ENCODE assay signal across 11 mouse cellular contexts in genomic region chr5:118343444-118344320, GRCm38 (mm10).
DNase-seq lines count a peak whose midpoint lies in the region; ATAC-seq and TF ChIP-seq lines count a peak whose summit lies in the region.
"Had no signal": no experiment of that assay in that cellular context is flagged by ENCODE, and none has a peak within 500 bp of the region (broad histone marks: within the 10 kb centered on the region; RNA-seq: fewer than 3 reads in every experiment).

No protein-coding gene starts in this region.

- peak overlapping the region; percentile 16; the same call in 1 of the 2 replicates for H3K4me2 ChIP-seq in lung, embryonic 14.5 days
- H3K4me2 ChIP-seq in embryonic facial prominence, embryonic 14.5 days (ENCODE audit: low read depth, low read length): no peak overlapping the region
- H3K4me2 ChIP-seq in limb, embryonic 13.5 days (replicated peaks): peak overlapping the region; percentile 41
- H3K4me2 ChIP-seq: midbrain, embryonic 12.5 days had no signal

- 0 out of 2 replicates have a peak, but pooled peaks cover 4% of the 10 kb centered on the region for H3K4me1 ChIP-seq in lung, embryonic 14.5 days (ENCODE audit: insufficient read depth)
- H3K4me1 ChIP-seq in embryonic facial prominence, embryonic 14.5 days (ENCODE audit: control insufficient read depth, insufficient read depth, low read length): peaks cover 8% of the 10 kb centered on the region; the same call in 1 of the 2 replicates
- H3K4me1 ChIP-seq in limb, embryonic 13.5 days: peaks cover 18% of the 10 kb centered on the region

- no peak for TF ChIP-seq CTCF in lung, embryonic 14.5 days (IDR thresholded peaks at IDR 0.05; ENCODE audit: low read depth)

- no peak overlapping the region for H3K9ac ChIP-seq in lung, embryonic 14.5 days
- H3K9ac ChIP-seq in embryonic facial prominence, embryonic 14.5 days (ENCODE audit: low read depth, low read length): peak overlapping the region; percentile 19; the same call in 1 of the 2 replicates
- H3K9ac ChIP-seq in limb, embryonic 13.5 days: peak overlapping the region; percentile 45; the same call in 1 of the 2 replicates
- H3K9ac ChIP-seq: midbrain, embryonic 12.5 days had no signal

- H3K9me3 ChIP-seq in lung, embryonic 14.5 days (ENCODE audit: low read depth, low read length): no peaks in the 10 kb centered on the region
- H3K9me3 ChIP-seq in embryonic facial prominence, embryonic 14.5 days (ENCODE audit: control insufficient read depth, low read length): no peaks in the 10 kb centered on the region
- H3K9me3 ChIP-seq in limb, embryonic 13.5 days: no peaks in the 10 kb centered on the region
- H3K9me3 ChIP-seq: midbrain, embryonic 12.5 days had no signal

- no peak overlapping the region for H3K4me3 ChIP-seq in lung, embryonic 14.5 days (ENCODE audit: low read depth, low read length)
- no peak overlapping the region for H3K4me3 ChIP-seq in embryonic facial prominence, embryonic 14.5 days (ENCODE audit: low read depth, low read length)
- H3K4me3 ChIP-seq in limb, embryonic 13.5 days: no peak overlapping the region
- H3K4me3 ChIP-seq: midbrain, embryonic 12.5 days had no signal

- H3K27ac ChIP-seq in lung, embryonic 14.5 days (ENCODE audit: low read depth): no peak overlapping the region
- no peak overlapping the region for H3K27ac ChIP-seq in embryonic facial prominence, embryonic 14.5 days (replicated peaks; ENCODE audit: low read depth, low read length)
- H3K27ac ChIP-seq in limb, embryonic 13.5 days: peak overlapping the region; percentile 6; the same call in 1 of the 2 replicates
- H3K27ac ChIP-seq: midbrain, embryonic 12.5 days had no signal

- H3K36me3 ChIP-seq in lung, embryonic 14.5 days (ENCODE audit: insufficient read depth): no peaks in the 10 kb centered on the region
- no peaks in the 10 kb centered on the region for H3K36me3 ChIP-seq in embryonic facial prominence, embryonic 14.5 days (ENCODE audit: control insufficient read depth, insufficient read depth, low read length)
- no peaks in the 10 kb centered on the region for H3K36me3 ChIP-seq in limb, embryonic 13.5 days
- H3K36me3 ChIP-seq: midbrain, embryonic 12.5 days had no signal

- ATAC-seq in cerebellum, adult (ENCODE audit: insufficient number of reproducible peaks, low FRiP score, low TSS enrichment): peak; percentile 52
- ATAC-seq in lung, embryonic 14.5 days (ENCODE audit: insufficient read depth): no peak
- no peak for ATAC-seq in embryonic facial prominence, embryonic 14.5 days (ENCODE audit: low read depth)
- no peak for ATAC-seq in limb, embryonic 13.5 days (ENCODE audit: low FRiP score, low read depth)

- DNase-seq in cerebellum, postnatal 4 days (ENCODE audit: low spot score in 2 of 2): no peak
- DNase-seq in lung, embryonic 14.5 days: no peak
- no peak for DNase-seq in lung, postnatal 4 days
- DNase-seq in embryonic facial prominence, embryonic 14.5 days (ENCODE audit: low spot score): no peak
- no peak for DNase-seq in adrenal gland, adult 2 months
- no peak for DNase-seq in kidney, adult 11 months
- DNase-seq: liver; thymus, postnatal 14 days had no signal

- 18% methylated on average over 19 of the region's 19 CpGs for WGBS in lung, embryonic 14.5 days
- 25% methylated on average over 19 of the region's 19 CpGs for WGBS in embryonic facial prominence, embryonic 14.5 days
- 11% methylated on average over 19 of the region's 19 CpGs for WGBS in limb, embryonic 13.5 days

- no peaks in the 10 kb centered on the region; the same call in 1 of the 2 replicates for H3K27me3 ChIP-seq in lung, embryonic 14.5 days (ENCODE audit: insufficient read depth, low read length)
- no peaks in the 10 kb centered on the region for H3K27me3 ChIP-seq in embryonic facial prominence, embryonic 14.5 days (replicated peaks; ENCODE audit: control insufficient read depth, insufficient read depth, low read length)
- H3K27me3 ChIP-seq in limb, embryonic 13.5 days: no peaks in the 10 kb centered on the region
